In the genomic region with DNA sequence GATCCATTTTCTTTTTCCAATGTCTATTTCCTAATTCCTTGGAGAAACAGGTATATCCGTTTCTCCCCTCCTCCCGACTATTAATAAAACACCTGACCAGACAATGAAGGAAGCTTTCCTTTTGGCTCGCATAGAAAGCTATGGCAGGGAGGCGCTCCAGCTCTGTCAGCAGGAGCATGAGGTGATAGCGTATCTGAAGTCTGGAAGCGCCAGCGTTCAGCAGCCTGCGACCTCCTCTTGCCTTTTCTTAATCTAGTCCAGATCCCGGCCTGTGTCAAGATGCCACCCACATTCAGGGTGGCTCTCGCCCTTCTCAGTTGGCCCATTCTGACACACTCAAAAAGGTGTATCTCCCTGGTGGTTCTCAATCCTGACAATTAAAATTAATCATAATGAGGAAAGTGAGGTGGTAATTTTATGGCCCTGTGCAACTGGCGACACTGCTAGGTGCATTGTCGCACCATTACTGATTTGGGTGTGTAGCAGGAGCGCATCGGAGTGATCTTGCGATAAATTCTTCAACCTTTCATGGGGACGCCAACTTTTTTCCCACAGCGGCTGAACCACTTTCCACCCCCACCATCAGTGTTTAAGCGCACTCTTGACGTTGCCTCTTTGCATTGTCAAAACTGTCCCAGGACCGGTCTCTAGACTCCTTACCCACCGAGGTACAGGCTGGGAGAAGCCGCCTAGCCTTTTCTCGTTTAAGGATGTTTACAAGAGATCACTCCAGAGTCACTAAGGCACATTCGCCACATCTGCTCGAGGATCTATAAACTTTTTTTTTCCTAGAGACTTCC, we compare ENCODE assay signal across 8 mouse cellular contexts. TPM values are rescaled to one million over a fixed set of nuclear protein-coding genes. Genes with fewer than 3 reads are reported as not detected.
DNase-seq lines count a peak whose midpoint lies in the region; ATAC-seq and TF ChIP-seq lines count a peak whose summit lies in the region.

No protein-coding gene starts in this region.

- H3K4me3 ChIP-seq in kidney, embryonic 16.5 days (ENCODE audit: low read length), result peak overlapping the region; percentile 56
- peak overlapping the region; percentile 45 for H3K4me3 ChIP-seq in embryonic facial prominence, embryonic 15.5 days (replicated peaks)
- peak overlapping the region; percentile 44 for H3K4me3 ChIP-seq in hindbrain, embryonic 12.5 days
- peak overlapping the region; percentile 52 for H3K4me3 ChIP-seq in lung, embryonic 16.5 days (ENCODE audit: low read length)
- peak overlapping the region; percentile 50 for H3K4me3 ChIP-seq in small intestine, adult 2 months (ENCODE audit: low read depth, low read length)

- H3K27ac ChIP-seq in kidney, embryonic 16.5 days (ENCODE audit: low read length), result peak overlapping the region; percentile 96
- peak overlapping the region; percentile 94 for H3K27ac ChIP-seq in embryonic facial prominence, embryonic 15.5 days (replicated peaks)
- H3K27ac ChIP-seq in hindbrain, embryonic 12.5 days, result peak overlapping the region; percentile 94
- peak overlapping the region; percentile 96 for H3K27ac ChIP-seq in lung, embryonic 16.5 days (ENCODE audit: low read length)
- peak overlapping the region; percentile 48 for H3K27ac ChIP-seq in small intestine, adult 2 months (ENCODE audit: insufficient read depth, low read depth, low read length)

- no peaks in the 10 kb centered on the region for H3K9me3 ChIP-seq in kidney, embryonic 16.5 days (ENCODE audit: low read length)
- H3K9me3 ChIP-seq in embryonic facial prominence, embryonic 15.5 days (replicated peaks), result no peaks in the 10 kb centered on the region
- no peaks in the 10 kb centered on the region for H3K9me3 ChIP-seq in hindbrain, embryonic 12.5 days (replicated peaks)
- no peaks in the 10 kb centered on the region for H3K9me3 ChIP-seq in lung, embryonic 16.5 days (ENCODE audit: control insufficient read depth, low read length)

- 4% methylated on average over 25 of the region's 25 CpGs for WGBS in kidney, embryonic 16.5 days
- WGBS in embryonic facial prominence, embryonic 15.5 days, result 2% methylated on average over 25 of the region's 25 CpGs
- WGBS in hindbrain, embryonic 12.5 days, result 3% methylated on average over 25 of the region's 25 CpGs
- 2% methylated on average over 25 of the region's 25 CpGs for WGBS in lung, embryonic 16.5 days
- 4% methylated on average over 25 of the region's 25 CpGs for WGBS in small intestine, adult 2 months

- no peaks in the 10 kb centered on the region for H3K36me3 ChIP-seq in kidney, embryonic 16.5 days (ENCODE audit: insufficient read depth, low read length)
- H3K36me3 ChIP-seq in embryonic facial prominence, embryonic 15.5 days, result no peaks in the 10 kb centered on the region
- no peaks in the 10 kb centered on the region for H3K36me3 ChIP-seq in hindbrain, embryonic 12.5 days
- H3K36me3 ChIP-seq in lung, embryonic 16.5 days (ENCODE audit: control insufficient read depth, insufficient read depth, low read length), result no peaks in the 10 kb centered on the region
- no peaks in the 10 kb centered on the region for H3K36me3 ChIP-seq in small intestine, adult 2 months (ENCODE audit: control insufficient read depth, insufficient read depth, low read length)

- peak overlapping the region; percentile 77 for H3K9ac ChIP-seq in kidney, embryonic 16.5 days (replicated peaks; ENCODE audit: low read length)
- peak overlapping the region; percentile 19 for H3K9ac ChIP-seq in embryonic facial prominence, embryonic 15.5 days
- H3K9ac ChIP-seq in hindbrain, embryonic 12.5 days, result peak overlapping the region; percentile 61
- H3K9ac ChIP-seq in lung, embryonic 16.5 days (ENCODE audit: low read length), result peak overlapping the region; percentile 72

- no peak for TF ChIP-seq POLR2A in small intestine, adult 2 months (IDR thresholded peaks at IDR 0.05; ENCODE audit: low read depth, low read length)

- ATAC-seq in kidney, embryonic 16.5 days (ENCODE audit: low FRiP score, low TSS enrichment), result peak; percentile 28; the same call in 1 of the 2 replicates
- ATAC-seq in activated CD4-positive, CD25-positive, alpha-beta regulatory T cell, adult 4 months, result peak; percentile 2
- peak; percentile 7; the same call in 1 of the 2 replicates for ATAC-seq in embryonic facial prominence, embryonic 15.5 days (ENCODE audit: insufficient number of reproducible peaks, low FRiP score, low TSS enrichment, low read depth)
- peak; percentile 48; the same call in 1 of the 2 replicates for ATAC-seq in hindbrain, embryonic 12.5 days (ENCODE audit: low FRiP score)
- ATAC-seq in lung, embryonic 16.5 days (ENCODE audit: low read depth), result peak; percentile 18

- H3K27me3 ChIP-seq in kidney, embryonic 16.5 days (ENCODE audit: insufficient read depth, low read length), result no peaks in the 10 kb centered on the region
- no peaks in the 10 kb centered on the region for H3K27me3 ChIP-seq in embryonic facial prominence, embryonic 15.5 days
- H3K27me3 ChIP-seq in hindbrain, embryonic 12.5 days, result no peaks in the 10 kb centered on the region
- no peaks in the 10 kb centered on the region for H3K27me3 ChIP-seq in lung, embryonic 16.5 days (ENCODE audit: control insufficient read depth, insufficient read depth, low read depth, low read length)
- no peaks in the 10 kb centered on the region for H3K27me3 ChIP-seq in small intestine, adult 2 months (ENCODE audit: control insufficient read depth, insufficient read depth, low read length)

- peaks cover 30% of the 10 kb centered on the region for H3K4me1 ChIP-seq in kidney, embryonic 16.5 days (ENCODE audit: insufficient read depth, low read length)
- peaks cover 34% of the 10 kb centered on the region for H3K4me1 ChIP-seq in embryonic facial prominence, embryonic 15.5 days
- peaks cover 26% of the 10 kb centered on the region for H3K4me1 ChIP-seq in hindbrain, embryonic 12.5 days
- peaks cover 30% of the 10 kb centered on the region for H3K4me1 ChIP-seq in lung, embryonic 16.5 days (replicated peaks; ENCODE audit: control insufficient read depth, insufficient read depth, low read length)
- H3K4me1 ChIP-seq in small intestine, adult 2 months (ENCODE audit: control insufficient read depth, insufficient read depth, insufficient read length, low read length), result peaks cover 7% of the 10 kb centered on the region

- no peak for DNase-seq in kidney, postnatal 25 days
- DNase-seq in spleen, adult 12 weeks (ENCODE audit: low spot score), result no peak

- no peak for TF ChIP-seq CTCF in small intestine, adult 2 months (IDR thresholded peaks at IDR 0.05; ENCODE audit: extremely low read depth, insufficient read length, insufficient replicate concordance, low read depth, low read length)

- peak overlapping the region; percentile 77 for H3K4me2 ChIP-seq in kidney, embryonic 16.5 days (replicated peaks; ENCODE audit: low read depth, low read length)
- H3K4me2 ChIP-seq in embryonic facial prominence, embryonic 15.5 days (replicated peaks), result peak overlapping the region; percentile 79
- H3K4me2 ChIP-seq in hindbrain, embryonic 12.5 days (replicated peaks), result peak overlapping the region; percentile 76
- H3K4me2 ChIP-seq in lung, embryonic 16.5 days (ENCODE audit: low read depth, low read length), result peak overlapping the region; percentile 68

RNA-seq across cellular contexts. Expression of a gene that starts 44.4 kb away (rescaled TPM):
- polyA plus RNA-seq in kidney, embryonic 16.5 days (2015; fragmentation: Nextera tagmentation; extraction: Ambion mirVana), result 0.60 and 0.94 TPM in 2 replicates
- not detected for polyA plus RNA-seq in activated CD4-positive, CD25-positive, alpha-beta regulatory T cell, adult 4 months (2017; shearing (Covaris generic))
- polyA plus RNA-seq in embryonic facial prominence, embryonic 15.5 days (2015; fragmentation: Nextera tagmentation; extraction: Ambion mirVana), result 0.89 and 0.96 TPM in 2 replicates
- 0.93 and 1.6 TPM in 2 replicates for polyA plus RNA-seq in hindbrain, embryonic 12.5 days (2016; fragmentation: Nextera tagmentation; extraction: Ambion mirVana)
- polyA plus RNA-seq in lung, embryonic 16.5 days (2015; fragmentation: Nextera tagmentation; extraction: Ambion mirVana), result 0.48 and 0.91 TPM in 2 replicates
- polyA plus RNA-seq in small intestine, adult 2 months (2012; rRNA removed), result not detected in 2 replicates

RNA-seq across cellular contexts. Expression of a gene that starts 46.0 kb away (rescaled TPM):
- 178 and 193 TPM in 2 replicates for polyA plus RNA-seq in kidney, embryonic 16.5 days (2015; fragmentation: Nextera tagmentation; extraction: Ambion mirVana)
- polyA plus RNA-seq in activated CD4-positive, CD25-positive, alpha-beta regulatory T cell, adult 4 months (2017; shearing (Covaris generic)), result 10 to 100 TPM; 37.3 to 47.1 TPM
- polyA plus RNA-seq in embryonic facial prominence, embryonic 15.5 days (2015; fragmentation: Nextera tagmentation; extraction: Ambion mirVana), result 179 and 181 TPM in 2 replicates
- 404 and 420 TPM in 2 replicates for polyA plus RNA-seq in hindbrain, embryonic 12.5 days (2016; fragmentation: Nextera tagmentation; extraction: Ambion mirVana)
- 225 and 232 TPM in 2 replicates for polyA plus RNA-seq in lung, embryonic 16.5 days (2015; fragmentation: Nextera tagmentation; extraction: Ambion mirVana)
- polyA plus RNA-seq in small intestine, adult 2 months (2012; rRNA removed), result 20.5 and 23.6 TPM in 2 replicates

RNA-seq across cellular contexts. Expression of a gene that starts 55.2 kb away (rescaled TPM):
- 0.05 TPM in 1 of 2 replicates, not detected in the other for polyA plus RNA-seq in kidney, embryonic 16.5 days (2015; fragmentation: Nextera tagmentation; extraction: Ambion mirVana)
- under 1 TPM in 1 of 2 experiments, not detected in 1; 0.09 TPM for polyA plus RNA-seq in activated CD4-positive, CD25-positive, alpha-beta regulatory T cell, adult 4 months (2017; shearing (Covaris generic))
- not detected in 2 replicates for polyA plus RNA-seq in embryonic facial prominence, embryonic 15.5 days (2015; fragmentation: Nextera tagmentation; extraction: Ambion mirVana)
- polyA plus RNA-seq in hindbrain, embryonic 12.5 days (2016; fragmentation: Nextera tagmentation; extraction: Ambion mirVana), result 0.36 and 0.39 TPM in 2 replicates
- 0.06 TPM in 1 of 2 replicates, not detected in the other for polyA plus RNA-seq in lung, embryonic 16.5 days (2015; fragmentation: Nextera tagmentation; extraction: Ambion mirVana)
- polyA plus RNA-seq in small intestine, adult 2 months (2012; rRNA removed), result 0.10 TPM in 1 of 2 replicates, not detected in the other

Comparison
In these comparisons a context has a peak if more than half of its experiments do, and no peak if none do; other contexts are left out.
1. H3K9ac ChIP-seq: peak in every context shown above with its lines; median percentile 77 in kidney, embryonic 16.5 days; 72 in lung, embryonic 16.5 days; 61 in hindbrain, embryonic 12.5 days; 19 in embryonic facial prominence, embryonic 15.5 days.